In genomic region chrX:20801456-20801855, GRCm38 (mm10) we compare ENCODE assay signal across 21 mouse cellular contexts. TPM values are rescaled to one million over a fixed set of nuclear protein-coding genes. Genes with fewer than 3 reads are reported as not detected.
DNase-seq lines count a peak whose midpoint lies in the region; ATAC-seq lines count a peak whose summit lies in the region.
"Had no signal": no experiment of that assay in that cellular context is flagged by ENCODE, and none has a peak within 500 bp of the region (broad histone marks: within the 10 kb centered on the region; RNA-seq: fewer than 3 reads in every experiment).

No protein-coding gene starts in this region.

- no peak for ATAC-seq in CD4-positive, CD25-positive, alpha-beta regulatory T cell, adult 4 months
- no peak for ATAC-seq in megakaryocyte-erythroid progenitor cell, adult 5-6 weeks (replicated peaks; ENCODE audit: low FRiP score, low TSS enrichment, poor library complexity, severe bottlenecking)
- ATAC-seq: forebrain, embryonic 14.5 days; forebrain, embryonic 16.5 days; Patski had no signal

- peak; percentile 22 for DNase-seq in CD4-positive, CD25-positive, alpha-beta regulatory T cell, adult 2 months (ENCODE audit: low read depth, low spot score)
- peak; percentile 7 for DNase-seq in thymus, postnatal 14 days
- DNase-seq in thymus, postnatal 25 days = no peak
- DNase-seq in T-cell, adult 2 months (ENCODE audit: low spot score) = peak; percentile 10
- DNase-seq in naive thymus-derived CD4-positive, alpha-beta T cell, adult 2 months (ENCODE audit: low read depth) = peak; percentile 47
- no peak for DNase-seq in right cerebral cortex, postnatal 25 days
- DNase-seq: adrenal gland, adult 2 months; adrenal gland, postnatal 10 days; adrenal gland, postnatal 25 days; cerebellum, adult 11 months; cerebellum, adult 18-20 months; cerebellum, adult 8-10 months; cerebellum, adult 9-11 months; cerebellum, postnatal 14 days; cerebellum, postnatal 36 days; embryo, embryonic 11 days had no signal

RNA-seq across cellular contexts. Expression of gene Araf, which starts 3.8 kb away (rescaled TPM):
- polyA plus RNA-seq in CD4-positive, CD25-positive, alpha-beta regulatory T cell, adult 4 months (2017; shearing (Covaris generic)) = 100 to 1,000 TPM; 114 to 205 TPM
- total RNA-seq in megakaryocyte-erythroid progenitor cell, adult 5-6 weeks (2014; fragmentation: Nextera tagmentation) = 101 and 125 TPM in 2 replicates
- total RNA-seq in megakaryocyte-erythroid progenitor cell, adult 5-6 weeks (2017) = 33.5 and 40.7 TPM in 2 replicates

Comparison
In these comparisons a context has a peak if more than half of its experiments do, and no peak if none do; other contexts are left out.
1. DNase-seq: peak in CD4-positive, CD25-positive, alpha-beta regulatory T cell, adult 2 months (single experiment), thymus, postnatal 14 days (single experiment), T-cell, adult 2 months (single experiment) and naive thymus-derived CD4-positive, alpha-beta T cell, adult 2 months (single experiment); none in thymus, postnatal 25 days (single experiment) and right cerebral cortex, postnatal 25 days (single experiment).